Mouse (Mus musculus) lung, adult 18-20 months (tissue): ENCODE measurements at regions not wholly inside any gene's neighbourhood (a gene's known extent, or its start where the extent isn't known, plus 50 kb on each side); places are given as distances from the start of the nearest gene placed in this dataset.

ENCODE experiments used
- DNase-seq, 2 experiments: peaks; one replicate each; pipeline ENCODE4 v3.0.0; 2022; ENCODE audit warnings: mixed read lengths in 2 of 2

GRCm38 (mm10) chr8:46898697-46899445, 87.8 kb upstream of the Enpp6 start:
- no peak for DNase-seq

GRCm38 (mm10) chr8:46900826-46901225, 85.9 kb upstream of the Enpp6 start:
- no peak for DNase-seq

GRCm38 (mm10) chr8:46904731-46905130, 82.0 kb upstream of the Enpp6 start:
- no peak for DNase-seq

- DNase-seq, result no peak
Measured at GRCm38 (mm10) chr8:46907390-46907789, 79.3 kb upstream of the Enpp6 start.

- no peak for DNase-seq
Measured at GRCm38 (mm10) chr8:46908186-46908585, 78.5 kb upstream of the Enpp6 start.

- no peak for DNase-seq
Measured at GRCm38 (mm10) chr8:46913956-46914355, 72.7 kb upstream of the Enpp6 start.

- DNase-seq, result no peak
Measured at GRCm38 (mm10) chr8:46920071-46920470, 66.6 kb upstream of the Enpp6 start.

GRCm38 (mm10) chr8:46921075-46921474, 65.6 kb upstream of the Enpp6 start:
- DNase-seq, result peak in 1 of 2 experiments; percentile 23

- DNase-seq, result no peak
Measured at GRCm38 (mm10) chr8:46921585-46921984, 65.1 kb upstream of the Enpp6 start.

- DNase-seq, result no peak
Measured at GRCm38 (mm10) chr8:46924787-46925548, 61.7 kb upstream of the Enpp6 start.

GRCm38 (mm10) chr8:46928718-46929117, 58.0 kb upstream of the Enpp6 start:
- no peak for DNase-seq

- DNase-seq, result no peak
Measured at GRCm38 (mm10) chr8:46929678-46930077, 57.0 kb upstream of the Enpp6 start.

- no peak for DNase-seq
Measured at GRCm38 (mm10) chr8:46931267-46931666, 55.4 kb upstream of the Enpp6 start.

GRCm38 (mm10) chr8:46933256-46933655, 53.4 kb upstream of the Enpp6 start:
- DNase-seq, result no peak

- DNase-seq, result peak in 1 of 2 experiments; percentile 54
Measured at GRCm38 (mm10) chr8:46934254-46934653, 52.4 kb upstream of the Enpp6 start.

GRCm38 (mm10) chr8:46934898-46935297, 51.8 kb upstream of the Enpp6 start:
- peak; percentile 75 to 77 for DNase-seq

- no peak for DNase-seq
Measured at GRCm38 (mm10) chr8:46936039-46936438, 50.6 kb upstream of the Enpp6 start.
